Mouse (Mus musculus) splenic B cell, adult 2 months (primary cell): ENCODE results near the gene Atg4c.

ENCODE experiments used
- DNase-seq: peaks from one replicate; pipeline ENCODE4 v3.0.0-alpha.2; 2011; ENCODE audit warnings: low read depth, low spot score
- H3K27me3 ChIP-seq: 2 replicates; pipeline ENCODE4 v1.6.1; 2012; ENCODE audit warnings: mild to moderate bottlenecking, low read length, moderate library complexity, mixed read lengths; ENCODE audit not compliant: control insufficient read depth, poor library complexity, insufficient read depth, severe bottlenecking
- H3K36me3 ChIP-seq: 2 replicates; pipeline ENCODE4 v1.6.1; 2012; ENCODE audit warnings: mild to moderate bottlenecking, low read length, moderate library complexity, mixed read lengths; ENCODE audit not compliant: control insufficient read depth, poor library complexity, insufficient read depth, severe bottlenecking

Gene Atg4c

DNA sequence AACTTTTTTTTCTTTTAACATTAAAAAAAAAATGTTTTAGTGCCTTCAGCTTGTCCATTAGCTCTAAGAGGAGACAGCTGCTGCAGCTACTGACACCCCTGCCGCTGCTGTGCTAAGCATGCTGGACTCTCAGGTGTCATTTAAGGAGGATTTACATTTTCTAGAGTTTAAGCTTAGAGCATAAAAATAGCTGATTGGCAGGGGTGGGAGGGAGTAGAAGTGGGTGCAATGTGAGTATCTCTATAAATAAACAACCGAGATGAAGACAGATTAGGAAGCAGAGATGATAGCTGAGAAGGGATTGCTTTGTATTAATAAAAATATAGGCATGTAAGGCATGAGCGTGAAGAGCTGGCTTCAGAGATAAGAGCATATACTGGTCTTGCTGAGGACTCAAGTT, 12.6 kb downstream of the Atg4c start:
- Histone ChIP-seq H3K27me3 (no peaks in the 10 kb centered on the region), H3K36me3 (no peaks in the 10 kb centered on the region)
- DNase-seq = no peak

DNA sequence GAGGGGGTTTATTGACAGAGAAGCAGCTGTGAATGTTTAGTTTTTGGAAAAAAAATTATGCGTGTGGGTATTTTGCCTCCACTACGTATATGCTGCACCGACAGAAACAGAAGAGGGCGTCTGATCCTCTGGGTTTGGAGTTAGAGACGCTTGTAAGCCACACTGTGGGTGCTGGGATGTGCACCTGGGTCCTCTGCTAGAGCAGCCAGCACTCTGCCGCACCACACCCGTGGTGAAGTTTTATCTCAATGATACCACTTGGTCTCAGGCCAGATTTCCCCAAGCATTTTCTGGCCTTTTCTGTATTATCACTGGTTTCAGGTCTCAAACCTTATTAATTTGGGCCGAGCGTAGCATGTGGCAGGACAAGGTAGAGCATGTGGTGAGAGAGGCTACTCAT, 16.4 kb downstream of the Atg4c start:
- Histone ChIP-seq H3K27me3 (no peaks in the 10 kb centered on the region), H3K36me3 (0 out of 2 replicates have a peak, but pooled peaks cover 2% of the 10 kb centered on the region)
- no peak for DNase-seq

DNA sequence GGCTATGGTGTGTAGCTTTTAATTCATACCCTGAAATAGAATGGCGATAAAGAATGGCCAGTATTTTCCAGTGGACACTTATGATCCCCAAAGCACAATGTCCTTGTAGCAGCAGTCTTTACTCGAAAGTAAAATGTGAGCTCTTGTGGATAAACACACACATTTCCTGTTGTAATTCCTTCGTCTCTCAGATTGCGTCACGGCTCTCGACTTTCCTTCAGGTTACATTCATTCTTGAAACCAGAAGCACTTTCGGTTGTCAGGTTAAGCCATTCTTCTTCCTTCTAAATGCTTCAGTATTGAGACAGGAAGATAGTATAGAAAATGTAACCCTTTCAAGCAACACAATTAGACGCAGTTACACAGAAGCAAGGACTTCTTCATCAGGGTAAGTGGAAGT, 17.9 kb downstream of the Atg4c start:
- no peaks in the 10 kb centered on the region for H3K27me3 ChIP-seq
- 0 out of 2 replicates have a peak, but pooled peaks cover 2% of the 10 kb centered on the region for H3K36me3 ChIP-seq
- no peak for DNase-seq

DNA sequence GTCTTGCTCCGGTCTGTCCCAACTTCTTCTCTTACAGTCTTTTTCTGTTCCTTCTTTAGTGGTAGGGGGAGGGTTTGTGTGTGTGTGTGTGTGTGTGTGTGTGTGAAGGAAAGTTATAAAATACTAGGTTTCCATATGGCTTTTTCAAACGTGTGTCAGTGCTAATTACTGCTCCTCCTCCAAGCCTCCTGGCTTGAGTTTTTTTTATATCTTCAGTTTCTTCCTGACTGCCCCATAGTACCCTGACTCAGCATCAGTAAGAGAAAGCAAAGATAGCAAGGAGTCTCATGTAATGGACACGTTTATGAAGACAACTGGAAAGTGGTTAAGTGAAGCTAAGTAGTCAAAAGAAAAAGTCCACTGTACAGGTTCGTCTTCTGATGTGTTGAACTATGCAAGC, 19.4 kb downstream of the Atg4c start:
- 0 out of 2 replicates have a peak, but pooled peaks cover 2% of the 10 kb centered on the region for H3K36me3 ChIP-seq
- no peaks in the 10 kb centered on the region for H3K27me3 ChIP-seq
- DNase-seq = no peak

DNA sequence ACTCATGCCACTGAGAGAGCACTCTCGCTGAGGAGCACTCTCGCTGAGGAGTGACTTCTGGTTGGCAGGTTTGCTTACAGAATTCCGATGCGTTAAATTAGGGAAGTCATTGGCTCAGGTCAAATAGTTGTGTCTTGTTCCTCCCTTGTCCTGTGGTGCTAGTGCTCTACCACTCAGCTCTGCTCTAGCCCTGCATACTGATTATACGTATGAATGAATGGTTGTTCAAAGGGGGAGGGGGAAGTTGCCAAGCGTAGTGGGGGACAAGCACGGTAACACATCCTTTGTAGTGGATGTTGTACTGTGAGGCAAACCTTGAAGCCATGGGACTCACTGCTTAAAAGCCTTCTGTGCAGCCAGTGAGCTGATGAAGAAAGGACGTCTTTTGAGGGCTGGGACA, 28.5 kb downstream of the Atg4c start:
- H3K36me3 ChIP-seq = no peaks in the 10 kb centered on the region; the same call in none of the 2 replicates
- H3K27me3 ChIP-seq = no peaks in the 10 kb centered on the region
- no peak for DNase-seq

DNA sequence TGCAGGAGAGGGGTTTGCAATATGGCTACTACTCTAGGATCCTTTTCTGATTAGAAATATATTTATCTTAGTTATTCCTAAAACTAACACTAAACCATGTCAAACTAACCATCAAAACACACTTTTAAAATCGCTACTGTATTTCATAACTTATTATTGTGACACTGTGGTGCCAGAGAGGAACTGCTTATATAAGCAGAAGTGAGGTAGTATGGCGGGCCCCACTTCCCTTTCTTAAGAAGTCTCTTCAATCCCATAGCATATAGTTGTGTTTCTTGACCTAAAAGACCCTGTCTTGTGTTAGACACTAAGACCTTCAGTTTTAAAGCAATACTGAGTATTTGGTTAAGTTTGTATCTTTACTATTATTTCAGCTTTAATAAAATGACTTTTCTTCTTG, 31.1 kb downstream of the Atg4c start:
- peaks cover 2% of the 10 kb centered on the region for H3K36me3 ChIP-seq
- DNase-seq = no peak
- H3K27me3 ChIP-seq = no peaks in the 10 kb centered on the region

DNA sequence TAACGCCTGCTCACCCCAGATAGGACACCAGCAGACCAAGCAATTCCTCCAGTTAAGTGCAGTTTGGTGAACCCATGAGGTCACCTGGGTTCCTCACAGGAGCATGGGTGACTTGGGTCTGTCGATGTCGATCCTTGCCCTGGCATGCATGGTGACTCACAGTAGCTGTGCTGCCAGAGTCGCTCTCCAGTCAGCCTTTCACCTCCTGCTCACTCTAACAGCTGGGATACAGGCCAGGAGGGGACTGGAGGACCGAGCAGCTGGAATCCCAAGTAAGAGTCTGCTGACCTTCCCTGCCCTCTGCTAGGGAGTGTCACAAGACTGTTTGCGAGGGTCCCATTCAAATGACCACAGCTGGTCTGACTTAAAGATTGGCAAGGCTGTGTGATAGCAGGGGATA, 33.5 kb downstream of the Atg4c start:
- H3K27me3 ChIP-seq = no peaks in the 10 kb centered on the region
- peaks cover 2% of the 10 kb centered on the region for H3K36me3 ChIP-seq
- DNase-seq = no peak

DNA sequence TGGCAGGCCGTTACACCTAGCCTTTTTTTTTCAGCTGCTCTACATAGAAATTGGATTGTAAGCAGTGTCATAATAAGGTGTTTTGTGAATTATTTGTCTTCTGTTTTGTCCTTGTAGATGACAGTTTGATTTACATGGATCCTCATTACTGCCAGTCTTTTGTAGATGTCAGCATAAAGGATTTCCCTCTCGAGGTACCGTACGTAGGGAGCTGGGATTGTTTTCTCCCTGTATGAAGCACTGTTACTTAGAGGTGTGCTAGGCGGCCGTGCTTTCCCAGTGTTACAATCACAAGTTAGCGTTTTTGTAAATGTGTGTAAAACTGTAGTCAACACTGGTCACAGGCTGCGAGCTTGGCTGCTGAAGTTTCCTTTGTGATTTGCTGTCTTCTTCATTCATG, 35.6 kb downstream of the Atg4c start:
- DNase-seq = no peak
- Histone ChIP-seq H3K27me3 (no peaks in the 10 kb centered on the region), H3K36me3 (peaks cover 2% of the 10 kb centered on the region)

DNA sequence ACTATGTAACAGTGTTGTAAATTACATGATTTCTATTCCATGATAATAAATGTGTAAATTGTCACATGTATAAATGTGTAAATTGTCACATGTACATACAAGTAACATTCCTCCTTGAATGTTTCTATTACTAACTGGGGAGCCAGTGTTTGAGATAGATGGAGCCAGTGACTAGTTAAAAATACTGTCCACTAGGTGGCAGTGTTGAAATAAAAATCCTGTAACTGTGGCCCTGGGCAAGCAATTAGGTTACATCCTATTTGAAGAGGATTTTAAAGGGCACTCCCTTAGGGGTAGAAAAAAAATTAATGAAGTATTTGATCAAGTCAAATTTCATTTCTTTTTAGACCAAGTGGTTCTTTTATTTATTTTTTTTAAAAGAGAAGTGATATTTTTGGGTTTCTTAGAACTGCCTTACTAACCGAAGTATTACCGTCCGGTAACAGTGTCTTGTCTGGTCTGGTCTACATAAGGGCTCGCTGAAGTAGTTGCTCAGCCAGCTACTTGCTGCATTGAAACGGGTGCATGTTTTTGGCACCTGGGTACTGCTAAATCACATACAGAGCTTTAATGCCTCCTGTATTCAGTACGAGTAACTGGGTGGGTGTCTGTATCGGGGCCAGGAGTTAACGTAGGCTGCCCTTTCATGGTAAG, 41.6 kb downstream of the Atg4c start:
- no peaks in the 10 kb centered on the region for H3K36me3 ChIP-seq
- H3K27me3 ChIP-seq = no peaks in the 10 kb centered on the region
- DNase-seq = peak; percentile 62

DNA sequence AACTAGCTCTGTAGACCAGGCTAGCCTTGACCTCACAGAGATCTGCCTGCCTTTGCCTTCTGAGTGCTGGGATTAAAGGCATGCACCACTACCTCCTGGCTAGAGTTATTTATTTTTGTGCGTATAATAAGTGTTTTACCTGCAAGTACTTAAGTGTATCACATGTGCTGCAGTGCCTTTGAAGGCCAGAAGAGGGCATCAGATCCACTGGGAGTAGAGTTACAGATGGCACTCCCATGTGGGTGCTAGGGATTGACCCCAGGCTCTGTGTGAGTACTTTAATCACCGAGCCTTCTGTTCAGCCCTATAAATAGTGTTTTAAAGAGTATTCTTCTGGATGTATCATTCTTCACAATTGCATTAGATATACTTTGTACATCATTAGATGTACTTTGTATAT, 44.6 kb downstream of the Atg4c start:
- Histone ChIP-seq H3K27me3 (no peaks in the 10 kb centered on the region), H3K36me3 (no peaks in the 10 kb centered on the region)
- peak; percentile 26 for DNase-seq

DNA sequence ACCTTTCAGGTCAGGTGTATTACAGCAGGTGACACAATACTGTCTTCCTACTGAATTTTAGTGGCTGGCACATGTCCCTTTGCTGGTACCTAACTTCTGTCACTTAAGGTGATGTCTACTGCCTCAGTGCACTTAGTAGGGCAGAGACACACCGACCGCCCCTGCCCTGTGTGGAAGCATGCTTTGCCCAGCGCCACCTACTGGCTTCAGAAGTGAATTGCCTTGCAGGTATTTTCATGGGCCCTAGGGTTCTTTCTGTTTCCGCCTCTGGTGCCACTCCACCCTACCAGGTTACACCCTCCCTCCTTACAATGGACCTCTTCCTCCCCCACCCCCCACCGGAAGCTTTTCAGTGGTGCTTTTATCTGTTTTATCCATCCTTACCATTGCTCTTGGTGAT, 47.9 kb downstream of the Atg4c start:
- H3K36me3 ChIP-seq = no peaks in the 10 kb centered on the region
- no peaks in the 10 kb centered on the region for H3K27me3 ChIP-seq
- DNase-seq = peak; percentile 19

DNA sequence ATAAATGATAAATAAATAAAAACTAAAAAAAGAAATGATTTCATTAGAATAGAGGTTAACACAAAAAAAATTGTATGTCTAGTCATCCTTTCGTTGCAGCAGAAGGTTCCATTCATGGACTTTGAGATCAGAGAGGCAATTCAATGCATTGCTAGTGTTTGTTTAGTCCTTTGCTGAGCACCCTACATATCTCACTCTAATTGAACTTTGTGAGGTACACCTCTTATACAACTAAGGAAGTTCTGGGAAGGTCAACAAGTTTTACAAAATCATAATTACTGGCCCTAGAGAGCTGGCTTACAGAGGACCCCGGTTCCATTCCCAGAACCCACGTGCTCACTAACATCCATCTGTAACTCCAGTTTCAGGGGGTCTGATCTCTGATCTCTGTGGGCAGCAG, 55.6 kb downstream of the Atg4c start:
- Histone ChIP-seq H3K36me3 (0 out of 2 replicates have a peak, but pooled peaks cover 2% of the 10 kb centered on the region), H3K27me3 (no peaks in the 10 kb centered on the region)
- DNase-seq = no peak

DNA sequence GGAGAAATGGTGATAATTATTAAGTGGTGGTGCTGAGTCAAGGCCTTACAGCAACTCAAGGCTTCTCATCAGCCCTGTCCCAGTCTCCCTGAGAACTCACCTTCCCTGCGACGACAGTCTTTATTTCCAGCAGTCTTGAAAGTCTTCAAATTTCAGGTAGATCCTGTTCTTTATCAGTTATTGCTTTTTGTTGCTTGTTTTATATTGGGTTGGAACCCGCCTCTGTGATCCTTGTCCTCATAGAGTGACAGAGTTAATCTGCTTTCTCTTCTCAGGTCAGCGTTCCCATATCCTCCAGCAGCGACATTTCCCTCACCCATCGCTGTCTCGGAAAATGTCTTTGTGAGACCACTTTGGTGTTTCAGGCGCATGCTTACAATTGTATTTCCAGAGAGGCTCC, 56.1 kb downstream of the Atg4c start:
- no peak for DNase-seq
- H3K27me3 ChIP-seq = no peaks in the 10 kb centered on the region
- 0 out of 2 replicates have a peak, but pooled peaks cover 2% of the 10 kb centered on the region for H3K36me3 ChIP-seq

DNA sequence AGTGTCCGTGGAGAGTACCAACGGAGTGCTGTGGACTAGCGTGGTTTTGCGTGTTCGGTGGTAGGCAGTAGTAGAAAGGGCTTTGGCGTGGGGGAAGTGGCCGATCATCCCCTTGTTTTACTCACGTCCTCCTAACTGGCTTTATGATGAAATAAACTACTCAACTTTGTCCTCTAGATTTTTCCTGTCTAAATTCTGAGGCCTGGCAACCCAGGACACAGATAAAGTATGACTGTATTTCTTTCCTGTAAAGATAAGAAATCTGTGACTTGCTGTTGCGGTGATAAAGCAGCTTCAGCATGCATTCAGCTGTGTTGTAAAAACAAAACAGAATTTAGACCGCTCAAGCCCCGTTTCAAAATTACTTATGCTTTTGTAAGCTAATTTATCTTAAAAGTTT, 59.2 kb downstream of the Atg4c start:
- no peak for DNase-seq
- Histone ChIP-seq H3K27me3 (no peaks in the 10 kb centered on the region), H3K36me3 (0 out of 2 replicates have a peak, but pooled peaks cover 2% of the 10 kb centered on the region)

DNA sequence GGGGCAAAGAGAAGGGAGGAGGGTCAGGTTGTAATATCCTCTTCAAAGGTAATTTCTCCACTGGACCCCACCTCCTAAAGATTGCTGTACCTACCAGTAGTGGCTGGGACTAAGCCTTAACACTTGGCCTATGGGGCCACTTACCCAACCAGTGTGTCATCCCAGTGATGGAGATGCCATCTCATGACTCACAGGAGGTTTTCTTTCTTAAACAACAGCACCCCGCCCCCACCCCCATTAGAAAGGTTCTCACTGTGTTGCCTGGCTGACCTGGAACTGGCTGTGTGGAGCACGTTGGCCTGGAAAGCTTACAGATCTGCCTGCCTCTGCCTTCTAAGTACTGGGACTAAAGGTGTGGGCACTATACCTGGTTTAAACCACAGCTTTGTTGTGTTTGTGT, 69.5 kb downstream of the Atg4c start:
- no peak for DNase-seq
- no peaks in the 10 kb centered on the region for H3K36me3 ChIP-seq
- H3K27me3 ChIP-seq = no peaks in the 10 kb centered on the region

DNA sequence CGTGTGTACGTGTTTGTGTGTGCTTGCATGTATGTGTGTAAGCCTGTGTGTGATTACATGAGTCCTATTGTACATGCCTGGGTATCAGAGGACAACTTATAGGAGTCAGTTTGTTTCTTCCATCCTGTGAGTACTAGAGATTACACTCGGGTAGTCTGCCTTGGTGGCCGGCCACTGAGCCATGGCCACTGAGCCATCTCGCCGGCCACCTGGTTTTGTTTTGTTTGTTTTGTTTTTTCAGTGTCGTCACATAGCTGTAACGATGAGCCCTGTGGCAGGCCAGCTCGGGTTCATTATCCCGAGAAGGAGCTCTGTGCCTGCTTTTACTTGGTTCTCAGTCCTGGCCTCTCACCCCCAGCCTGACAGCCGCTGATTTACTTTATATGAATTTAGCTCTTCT, 69.9 kb downstream of the Atg4c start:
- no peak for DNase-seq
- Histone ChIP-seq H3K27me3 (no peaks in the 10 kb centered on the region), H3K36me3 (no peaks in the 10 kb centered on the region)
